Mouse (Mus musculus): ENCODE measurements around the gene Usp49.

- no peak for TF ChIP-seq POLR2A (IDR thresholded peaks at IDR 0.05; ENCODE audit: low read depth, low read length)
- no peak for TF ChIP-seq CTCF (IDR thresholded peaks at IDR 0.05; ENCODE audit: extremely low read depth, insufficient read depth, insufficient read length, insufficient replicate concordance)
Measured at GRCm38 (mm10) chr17:47588517-47588916, 42.0 kb upstream of the Usp49 start.

Data from spleen, adult 2 months (tissue).